Mouse (Mus musculus): Measurements from ENCODE around the gene Ppfibp1.

GRCm38 (mm10) chr6:147052440-147052839 lies 164.2 kb downstream of the Ppfibp1 start:
- TF ChIP-seq EP300 (IDR thresholded peaks at IDR 0.05; ENCODE audit: low read length) (no peak), ZMIZ1 (IDR thresholded peaks at IDR 0.05; ENCODE audit: low read depth, low read length) (no peak), GABPA (IDR thresholded peaks at IDR 0.05; ENCODE audit: insufficient replicate concordance, low read depth, low read length) (no peak), CTCF (conservative IDR thresholded peaks at IDR 0.05 in 1 of 2, IDR thresholded peaks at IDR 0.05 in 1 of 2; ENCODE audit: low read depth in 2 of 2, low read length in 2 of 2) (no peak), E2F4 (IDR thresholded peaks at IDR 0.05; ENCODE audit: insufficient replicate concordance, low read depth, low read length) (no peak)
